Mouse (Mus musculus) lung, embryonic 14.5 days (tissue): ENCODE data around the gene Cirbp. TPM values are rescaled to one million over a fixed set of nuclear protein-coding genes. Genes with fewer than 3 reads are reported as not detected.

Experiments
- ATAC-seq: fragments of 200-750 bp; cut with Nextera tagmentation; 2 replicates; pipeline ENCODE4 v1.8.0; 2017; ENCODE audit warnings: mild to moderate bottlenecking, moderate TSS enrichment, moderate library complexity; ENCODE audit not compliant: insufficient read depth
- DNase-seq: peaks from one replicate; pipeline ENCODE4 v3.0.0-alpha.2; 2015
- H3K27ac ChIP-seq: fragments of 300-500 bp; sonication (generic); 2 replicates; pipeline ENCODE4 v1.5.1; 2014; ENCODE audit warnings: low read depth, mild to moderate bottlenecking, moderate library complexity
- H3K27me3 ChIP-seq: fragments of 300-500 bp; sonication (generic); 2 replicates; pipeline ENCODE4 v1.6.1; 2014; ENCODE audit warnings: low read length, control low read depth; ENCODE audit not compliant: insufficient read depth
- H3K36me3 ChIP-seq: fragments of 300-500 bp; sonication (generic); 2 replicates; pipeline ENCODE4 v1.6.1; 2014; ENCODE audit warnings: control low read depth; ENCODE audit not compliant: insufficient read depth
- H3K4me1 ChIP-seq: fragments of 300-500 bp; sonication (generic); 2 replicates; pipeline ENCODE4 v1.6.1; 2014; ENCODE audit warnings: antibody characterized with exemption, control low read depth; ENCODE audit not compliant: insufficient read depth
- H3K4me2 ChIP-seq: fragments of 300-500 bp; sonication (generic); 2 replicates; pipeline ENCODE4 v1.6.1; 2014; ENCODE audit warnings: mild to moderate bottlenecking
- H3K4me3 ChIP-seq: fragments of 300-500 bp; sonication (generic); 2 replicates; pipeline ENCODE4 v1.5.1; 2014; ENCODE audit warnings: low read depth, low read length
- H3K9ac ChIP-seq: fragments of 300-500 bp; sonication (generic); 2 replicates; pipeline ENCODE4 v1.6.1; 2014
- H3K9me3 ChIP-seq: fragments of 300-500 bp; sonication (generic); 2 replicates; pipeline ENCODE4 v1.6.1; 2016; ENCODE audit warnings: low read depth, low read length, control low read depth
- CTCF ChIP-seq: IDR thresholded peaks from 2 replicates; pipeline ENCODE4 v1.5.1; 2016; ENCODE audit warnings: antibody characterized with exemption, low read depth
- WGBS: fragments of 180-500 bp; shearing (Covaris S2); extraction: QIAGEN DNeasy Blood & Tissue Kit; methylation state at CpG from one replicate; pipeline ENCODE4 v1.1.7; 2014; 5-methylcytosine and 5-hydroxymethylcytosine counted together
- polyA plus RNA-seq: library from polyadenylated mRNA; unstranded; fragments of >200 nt; fragmentation: Nextera tagmentation; extraction: Ambion mirVana; gene quantifications from 2 replicates; pipeline ENCODE4 v1.2.1, GENCODE M21; 2014

The Cirbp gene
- polyA plus RNA-seq, 1 experiment from 2014 or later: 71.9 TPM

- no peak for ATAC-seq
Observed at GRCm38 (mm10) chr10:80123932-80124562, 41.7 kb upstream of the Cirbp start.

DNA sequence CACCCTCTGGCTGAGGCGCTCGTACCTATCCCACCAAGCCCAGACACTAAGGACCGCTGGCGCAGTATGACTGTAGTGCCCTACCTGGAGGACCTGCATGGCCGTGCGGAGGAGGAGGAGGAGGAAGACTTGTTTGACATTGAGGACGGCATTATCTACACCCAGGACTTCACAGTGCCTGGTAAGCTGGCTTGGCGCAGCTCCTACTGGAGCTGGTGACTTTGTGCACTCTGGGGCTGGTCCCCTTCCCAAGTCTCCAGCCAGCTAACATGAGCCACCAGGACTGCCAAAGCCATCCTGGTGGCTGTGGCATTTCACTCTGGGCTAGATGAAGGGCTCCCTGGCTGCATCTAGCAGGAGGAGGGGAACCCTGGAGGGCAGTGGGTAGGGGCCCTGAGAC lies 37.9 kb upstream of the Cirbp start:
- DNase-seq: no peak
- H3K9me3 ChIP-seq: no peaks in the 10 kb centered on the region
- H3K36me3 ChIP-seq: peaks cover 88% of the 10 kb centered on the region
- no peaks in the 10 kb centered on the region for H3K4me1 ChIP-seq
- H3K4me3 ChIP-seq: no peak overlapping the region
- no peak overlapping the region for H3K4me2 ChIP-seq
- no peak overlapping the region for H3K9ac ChIP-seq
- ATAC-seq: no peak
- TF ChIP-seq CTCF: no peak
- no peak overlapping the region for H3K27ac ChIP-seq
- 92% methylated on average over 8 of the region's 8 CpGs for WGBS
- H3K27me3 ChIP-seq: no peaks in the 10 kb centered on the region

More at GRCm38 (mm10) chr10:80123932-80124562, 41.7 kb upstream of the Cirbp start:
- Histone ChIP-seq H3K36me3 (peaks cover 85% of the 10 kb centered on the region), H3K4me3 (no peak overlapping the region), H3K4me1 (peaks cover under 1% of the 10 kb centered on the region; the same call in 1 of the 2 replicates), H3K9ac (no peak overlapping the region), H3K27ac (no peak overlapping the region), H3K9me3 (no peaks in the 10 kb centered on the region), H3K4me2 (no peak overlapping the region), H3K27me3 (no peaks in the 10 kb centered on the region)
- 88% methylated on average over 9 of the region's 9 CpGs for WGBS
- no peak for DNase-seq
- no peak for TF ChIP-seq CTCF

DNA sequence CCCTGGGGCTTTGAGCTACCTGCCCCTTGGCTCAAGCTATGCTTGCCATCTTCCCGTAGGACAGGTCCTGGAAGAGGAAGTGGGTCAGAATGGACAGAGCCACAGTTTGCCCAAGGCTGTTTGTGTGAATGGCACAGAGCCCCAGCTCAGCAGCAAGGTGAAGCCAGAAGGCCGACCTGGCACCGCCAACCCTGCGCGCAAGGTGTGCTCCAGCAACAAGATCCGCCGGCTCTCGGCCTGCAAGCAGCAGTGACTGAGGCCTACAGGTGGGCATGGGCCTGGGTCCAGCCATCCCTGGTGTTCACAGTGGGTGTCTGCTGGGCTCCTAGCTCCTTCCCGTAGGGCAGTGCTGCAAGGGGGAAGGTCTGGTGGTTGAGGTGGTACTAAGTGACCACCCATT lies 35.9 kb upstream of the Cirbp start:
- Histone ChIP-seq H3K4me2 (no peak overlapping the region), H3K9me3 (no peaks in the 10 kb centered on the region), H3K4me1 (no peaks in the 10 kb centered on the region), H3K27ac (no peak overlapping the region), H3K27me3 (no peaks in the 10 kb centered on the region), H3K4me3 (no peak overlapping the region), H3K36me3 (peaks cover 80% of the 10 kb centered on the region), H3K9ac (no peak overlapping the region)
- no peak for TF ChIP-seq CTCF
- DNase-seq (no peak), ATAC-seq (no peak)
- WGBS: 87% methylated on average over 9 of the region's 9 CpGs

DNA sequence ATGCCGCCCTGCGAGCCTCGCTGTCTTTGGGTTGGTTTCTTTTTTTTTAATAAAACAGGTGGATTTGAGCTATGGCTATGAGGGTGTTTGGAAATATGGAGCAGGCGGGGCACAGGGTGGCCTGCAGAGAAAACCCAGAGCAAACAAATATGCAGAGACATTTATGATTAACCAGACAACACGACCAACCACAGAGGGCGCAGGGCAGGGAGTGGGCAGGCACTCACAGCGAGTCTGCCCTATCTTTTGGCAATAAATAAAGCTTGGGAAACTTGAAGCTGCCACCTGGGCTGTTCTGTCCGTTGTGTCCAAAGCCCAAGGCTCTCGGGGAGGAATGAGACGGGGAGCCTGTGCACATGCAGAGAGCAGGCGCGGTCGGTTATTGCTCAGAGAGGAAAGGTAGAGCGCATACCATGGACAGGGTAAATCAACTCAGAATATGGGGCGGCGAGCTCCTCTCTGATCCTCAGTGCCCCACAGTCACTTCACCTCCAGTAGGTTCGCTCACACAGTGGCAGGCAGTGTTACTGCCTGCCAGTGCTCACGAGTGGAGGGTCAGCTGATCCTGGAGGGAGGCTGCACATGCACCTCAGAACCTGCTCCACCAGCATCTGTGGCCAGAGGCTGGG lies 35.3 kb upstream of the Cirbp start:
- Histone ChIP-seq H3K9me3 (no peaks in the 10 kb centered on the region), H3K4me1 (no peaks in the 10 kb centered on the region), H3K27me3 (peaks cover 4% of the 10 kb centered on the region), H3K27ac (no peak overlapping the region), H3K4me3 (no peak overlapping the region), H3K36me3 (peaks cover 73% of the 10 kb centered on the region), H3K4me2 (no peak overlapping the region), H3K9ac (no peak overlapping the region)
- no peak for TF ChIP-seq CTCF
- ATAC-seq (no peak), DNase-seq (no peak)
- WGBS: 68% methylated on average over 18 of the region's 18 CpGs

- H3K9ac ChIP-seq: no peak overlapping the region
- peaks cover 64% of the 10 kb centered on the region for H3K36me3 ChIP-seq
- DNase-seq: peak; percentile 67
- ATAC-seq: peak; percentile 38; the same call in 1 of the 2 replicates
- no peak overlapping the region for H3K27ac ChIP-seq
- H3K27me3 ChIP-seq: peaks cover 13% of the 10 kb centered on the region
- no peaks in the 10 kb centered on the region for H3K4me1 ChIP-seq
- H3K4me3 ChIP-seq: peak overlapping the region; percentile 0; the same call in 1 of the 2 replicates
- WGBS: 19% methylated on average over 55 of the region's 55 CpGs
- H3K9me3 ChIP-seq: no peaks in the 10 kb centered on the region
- H3K4me2 ChIP-seq: peak overlapping the region; percentile 43; the same call in 1 of the 2 replicates
- TF ChIP-seq CTCF: no peak
Observed at GRCm38 (mm10) chr10:80131316-80131951, 34.4 kb upstream of the Cirbp start.

GRCm38 (mm10) chr10:80131952-80132350 lies 33.8 kb upstream of the Cirbp start:
- Histone ChIP-seq H3K4me2 (peak overlapping the region; percentile 43; the same call in 1 of the 2 replicates), H3K27me3 (peaks cover 19% of the 10 kb centered on the region), H3K4me1 (no peaks in the 10 kb centered on the region), H3K4me3 (no peak overlapping the region), H3K9ac (no peak overlapping the region), H3K27ac (no peak overlapping the region), H3K9me3 (no peaks in the 10 kb centered on the region), H3K36me3 (peaks cover 59% of the 10 kb centered on the region)
- TF ChIP-seq CTCF: no peak
- DNase-seq (no peak), ATAC-seq (0 out of 2 replicates have a peak, but pooled peaks have one; percentile 5)
- 54% methylated on average over 27 of the region's 27 CpGs for WGBS
